Mouse (Mus musculus) neural tube, embryonic 13.5 days (tissue): ENCODE measurements around the gene Snhg11. TPM values are rescaled to one million over a fixed set of nuclear protein-coding genes. Genes with fewer than 3 reads are reported as not detected.

Experiments used
- ATAC-seq: fragments of 200-750 bp; cut with Nextera tagmentation; 2 replicates; pipeline ENCODE4 v1.8.0; 2017; ENCODE audit warnings: low read depth, mild to moderate bottlenecking, moderate TSS enrichment, moderate library complexity
- H3K27ac ChIP-seq: fragments of 300-500 bp; sonication (generic); replicated peaks from 2 replicates; pipeline ENCODE4 v1.5.1; 2015; ENCODE audit warnings: moderate library complexity, mild to moderate bottlenecking, inconsistent platforms
- H3K27me3 ChIP-seq: fragments of 300-500 bp; sonication (generic); 2 replicates; pipeline ENCODE4 v1.6.1; 2015; ENCODE audit warnings: mild to moderate bottlenecking, inconsistent platforms
- H3K36me3 ChIP-seq: fragments of 300-500 bp; sonication (generic); 2 replicates; pipeline ENCODE4 v1.6.1; 2015; ENCODE audit warnings: mild to moderate bottlenecking, inconsistent platforms
- H3K4me1 ChIP-seq: fragments of 300-500 bp; sonication (generic); replicated peaks from 2 replicates; pipeline ENCODE4 v1.6.1; 2015; ENCODE audit warnings: inconsistent platforms
- H3K4me2 ChIP-seq: fragments of 300-500 bp; sonication (generic); 2 replicates; pipeline ENCODE4 v1.6.1; 2015; ENCODE audit warnings: inconsistent platforms, mild to moderate bottlenecking, moderate library complexity
- H3K4me3 ChIP-seq: fragments of 300-500 bp; sonication (generic); 2 replicates; pipeline ENCODE4 v1.5.1; 2015; ENCODE audit warnings: mild to moderate bottlenecking, inconsistent platforms
- H3K9ac ChIP-seq: fragments of 300-500 bp; sonication (generic); 2 replicates; pipeline ENCODE4 v1.6.1; 2015; ENCODE audit warnings: moderate library complexity, mild to moderate bottlenecking, inconsistent platforms
- H3K9me3 ChIP-seq: fragments of 300-500 bp; sonication (generic); 2 replicates; pipeline ENCODE4 v1.6.1; 2016; ENCODE audit warnings: inconsistent platforms
- WGBS: fragments of 180-500 bp; shearing (Covaris S2); methylation state at CpG from one replicate; pipeline ENCODE4 v1.1.7; 2015; 5-methylcytosine and 5-hydroxymethylcytosine counted together
- polyA plus RNA-seq: library from polyadenylated mRNA; unstranded; fragments of >200 nt; fragmentation: Nextera tagmentation; extraction: Ambion mirVana; gene quantifications from 2 replicates; pipeline ENCODE4 v1.2.1, GENCODE M21; 2015

The Snhg11 gene
- 532 and 687 TPM in 2 replicates for polyA plus RNA-seq

DNA sequence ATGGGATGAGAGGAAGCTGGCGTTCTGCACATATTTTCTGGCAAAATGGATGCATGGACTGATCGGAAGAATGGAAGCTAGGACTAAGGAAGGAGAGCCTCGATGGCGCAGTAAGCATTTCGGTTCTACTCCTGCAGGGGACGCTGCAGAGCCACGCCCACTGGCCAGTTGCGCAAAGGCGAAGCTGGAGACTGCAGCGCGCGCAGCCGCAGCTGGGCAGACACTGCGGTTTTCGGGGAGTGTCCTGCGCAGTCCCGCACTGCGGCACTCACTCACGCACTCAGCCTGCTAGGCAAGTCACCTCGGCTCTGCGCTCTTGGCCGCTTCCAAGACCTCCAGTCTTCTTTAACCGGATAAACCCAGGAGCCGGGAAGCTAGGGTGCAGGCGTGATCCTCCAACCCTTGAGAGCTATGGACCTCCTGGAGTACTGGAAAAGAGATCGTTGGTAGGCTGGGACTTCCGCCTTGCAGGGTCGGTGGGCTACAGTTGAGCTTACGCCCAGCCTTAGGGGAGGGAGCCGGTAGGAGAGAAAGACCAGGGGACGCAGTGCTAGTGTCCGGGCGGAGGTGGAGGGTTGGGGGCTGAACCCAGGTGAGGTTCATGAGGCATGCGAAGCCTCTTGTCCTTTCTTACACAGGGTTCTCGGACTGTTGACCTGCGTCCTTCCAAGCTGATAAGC lies at the start of gene Snhg11:
Gene Snhg11 (plus strand): TSS at position 196 of the 680 bp plus-strand sequence.
- ATAC-seq = peak; percentile 87
- Histone ChIP-seq H3K27me3 (peaks cover 21% of the 10 kb centered on the region), H3K4me3 (peak within 1 kb of the TSS; percentile 51), H3K4me1 (peaks cover 28% of the 10 kb centered on the region), H3K4me2 (peak within 1 kb of the TSS; percentile 57), H3K9ac (peak within 1 kb of the TSS; percentile 86), H3K27ac (peak within 1 kb of the TSS; percentile 90), H3K36me3 (peaks cover 14% of the 10 kb centered on the region), H3K9me3 (no peaks in the 10 kb centered on the region)
- under 1% methylated on average over 36 of the region's 36 CpGs for WGBS

DNA sequence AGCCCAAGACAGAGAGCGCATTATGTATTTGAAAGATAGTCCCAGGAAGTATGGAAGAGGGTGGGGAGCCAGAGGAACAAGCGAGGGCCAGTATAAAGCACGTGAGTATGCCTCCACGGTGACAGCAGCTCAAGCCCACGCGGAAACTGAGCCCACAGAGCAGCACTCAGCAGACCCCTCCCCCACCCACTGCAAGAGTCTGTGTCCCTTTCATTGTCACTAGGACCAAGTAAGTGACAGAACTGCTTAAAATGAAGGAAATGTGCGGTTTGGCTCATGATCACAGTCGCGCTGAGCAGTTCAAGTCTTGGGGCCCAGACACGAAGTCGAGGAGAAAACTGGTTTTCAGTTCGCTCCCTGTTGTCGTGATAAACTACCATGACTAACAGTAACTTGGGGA lies 41.1 kb upstream of the Snhg11 start:
- H3K9ac ChIP-seq = no peak overlapping the region
- ATAC-seq = no peak
- H3K9me3 ChIP-seq = no peaks in the 10 kb centered on the region
- peaks cover 30% of the 10 kb centered on the region for H3K4me1 ChIP-seq
- no peak overlapping the region for H3K27ac ChIP-seq
- H3K27me3 ChIP-seq = no peaks in the 10 kb centered on the region
- H3K36me3 ChIP-seq = no peaks in the 10 kb centered on the region
- no peak overlapping the region for H3K4me2 ChIP-seq
- no peak overlapping the region for H3K4me3 ChIP-seq
- 89% methylated on average over 13 of the region's 13 CpGs for WGBS

DNA sequence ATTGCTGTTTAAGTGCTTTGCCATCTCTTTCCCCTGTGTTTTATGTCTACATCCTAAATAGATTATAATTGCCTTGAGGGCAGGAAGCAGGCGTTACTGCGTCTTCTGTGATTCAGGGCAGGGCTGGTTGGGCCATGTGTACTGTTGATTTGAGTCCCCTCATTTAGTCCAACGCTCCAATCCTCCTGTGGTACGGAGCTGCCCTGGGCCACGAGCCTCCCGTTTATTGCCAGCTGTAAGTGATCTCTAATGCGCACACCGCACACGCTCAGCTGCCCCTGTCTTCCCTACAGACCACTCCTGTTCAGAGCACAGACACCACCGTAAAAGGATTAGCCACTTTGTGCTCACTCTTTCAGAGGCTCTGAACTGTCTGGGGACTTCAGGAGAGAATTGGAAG lies 37.7 kb upstream of the Snhg11 start:
- H3K36me3 ChIP-seq = no peaks in the 10 kb centered on the region
- no peak overlapping the region for H3K4me2 ChIP-seq
- peak overlapping the region; percentile 76 for H3K27ac ChIP-seq
- peak; percentile 59 for ATAC-seq
- H3K4me3 ChIP-seq = no peak overlapping the region
- H3K4me1 ChIP-seq = peaks cover 32% of the 10 kb centered on the region
- WGBS = 31% methylated on average over 10 of the region's 10 CpGs
- no peak overlapping the region for H3K9ac ChIP-seq
- H3K27me3 ChIP-seq = no peaks in the 10 kb centered on the region
- H3K9me3 ChIP-seq = no peaks in the 10 kb centered on the region

DNA sequence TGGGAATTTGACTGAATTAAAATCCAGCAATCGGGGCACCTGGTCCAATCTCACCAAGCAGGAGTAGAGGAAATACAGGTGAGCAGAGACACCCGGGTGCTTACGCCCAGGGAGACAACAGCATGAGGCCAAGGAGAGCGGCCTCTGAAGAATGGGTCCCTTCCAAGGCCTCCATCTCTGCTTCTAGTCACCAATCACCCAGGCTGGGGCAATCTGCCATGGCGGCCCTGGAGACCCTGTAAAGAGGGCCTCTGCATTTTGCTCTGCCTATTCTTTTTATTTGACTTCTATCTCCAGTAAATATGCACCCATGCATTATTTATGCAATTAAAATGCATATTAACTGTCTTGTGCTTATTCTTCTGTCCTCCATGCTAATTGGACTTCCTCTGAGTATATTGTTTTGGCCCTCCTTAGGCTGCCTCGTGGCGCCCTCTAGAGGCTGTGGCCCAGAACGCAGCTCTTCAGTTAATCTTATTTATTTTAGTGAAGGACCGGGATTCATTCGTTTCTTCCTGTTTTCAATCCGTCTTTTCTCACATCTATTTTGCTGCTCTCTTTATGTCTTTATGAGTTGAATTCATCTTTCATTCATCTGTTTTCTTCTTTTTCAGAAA lies 35.4 kb upstream of the Snhg11 start:
- WGBS = 38% methylated on average over 11 of the region's 11 CpGs

DNA sequence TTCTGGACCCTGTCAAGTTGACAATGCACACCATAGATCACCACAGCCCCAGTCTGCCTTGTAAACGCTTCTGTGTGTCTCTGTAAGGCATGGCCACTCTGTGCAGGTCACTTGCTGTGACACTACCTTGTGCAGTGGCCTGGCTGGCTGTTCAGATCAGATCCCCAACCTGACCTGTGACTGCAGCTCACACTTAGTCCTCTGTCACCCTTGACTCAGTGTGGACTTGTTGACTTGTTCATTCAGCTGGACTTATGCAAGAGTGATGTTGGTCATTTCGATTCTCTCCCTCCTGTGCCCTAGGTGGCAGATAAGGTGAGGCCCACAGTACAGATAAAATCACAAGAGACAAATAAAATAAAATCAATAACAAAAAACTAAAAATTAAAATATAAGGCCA lies 34.1 kb upstream of the Snhg11 start:
- peaks cover 22% of the 10 kb centered on the region for H3K4me1 ChIP-seq
- no peak overlapping the region for H3K4me2 ChIP-seq
- no peak overlapping the region for H3K4me3 ChIP-seq
- no peaks in the 10 kb centered on the region for H3K36me3 ChIP-seq
- H3K27ac ChIP-seq = no peak overlapping the region
- no peak overlapping the region for H3K9ac ChIP-seq
- no peaks in the 10 kb centered on the region for H3K9me3 ChIP-seq
- ATAC-seq = no peak
- WGBS = 71% methylated on average over 2 of the region's 2 CpGs
- no peaks in the 10 kb centered on the region for H3K27me3 ChIP-seq

More for the DNA sequence above, 35.4 kb upstream of the Snhg11 start:
- H3K4me1 ChIP-seq = peaks cover 32% of the 10 kb centered on the region
- no peaks in the 10 kb centered on the region for H3K36me3 ChIP-seq
- 0 out of 2 replicates have a peak, but pooled peaks have one; percentile 33 for ATAC-seq
- H3K9ac ChIP-seq = no peak overlapping the region
- H3K9me3 ChIP-seq = no peaks in the 10 kb centered on the region
- no peak overlapping the region for H3K4me3 ChIP-seq
- H3K27ac ChIP-seq = peak overlapping the region; percentile 54
- no peaks in the 10 kb centered on the region for H3K27me3 ChIP-seq
- no peak overlapping the region for H3K4me2 ChIP-seq

DNA sequence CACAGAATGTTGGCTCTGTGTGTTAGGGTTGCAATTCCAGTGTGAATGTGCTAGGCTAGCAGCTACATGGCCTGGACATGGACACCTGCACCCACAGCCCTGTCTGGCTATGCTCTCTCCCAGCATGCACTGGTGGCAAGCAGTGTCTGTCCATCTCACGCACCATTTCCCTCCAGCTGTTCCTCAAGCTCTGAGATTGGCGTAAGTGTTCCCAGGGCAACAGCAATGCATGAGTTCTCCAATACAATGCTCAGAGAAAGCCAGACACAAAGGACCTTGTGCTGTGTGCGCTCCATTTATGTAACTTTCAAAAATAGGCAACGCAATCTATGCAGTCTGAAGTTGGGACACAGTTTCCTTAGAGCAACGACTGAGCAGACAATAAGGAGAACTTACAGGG lies 31.9 kb upstream of the Snhg11 start:
- Histone ChIP-seq H3K9me3 (no peaks in the 10 kb centered on the region), H3K4me2 (no peak overlapping the region), H3K9ac (no peak overlapping the region), H3K27me3 (no peaks in the 10 kb centered on the region), H3K36me3 (no peaks in the 10 kb centered on the region), H3K4me1 (peaks cover 4% of the 10 kb centered on the region; the same call in 1 of the 2 replicates), H3K27ac (peak overlapping the region; percentile 71), H3K4me3 (no peak overlapping the region)
- WGBS = 30% methylated on average over 5 of the region's 5 CpGs
- ATAC-seq = peak; percentile 29; the same call in 1 of the 2 replicates

DNA sequence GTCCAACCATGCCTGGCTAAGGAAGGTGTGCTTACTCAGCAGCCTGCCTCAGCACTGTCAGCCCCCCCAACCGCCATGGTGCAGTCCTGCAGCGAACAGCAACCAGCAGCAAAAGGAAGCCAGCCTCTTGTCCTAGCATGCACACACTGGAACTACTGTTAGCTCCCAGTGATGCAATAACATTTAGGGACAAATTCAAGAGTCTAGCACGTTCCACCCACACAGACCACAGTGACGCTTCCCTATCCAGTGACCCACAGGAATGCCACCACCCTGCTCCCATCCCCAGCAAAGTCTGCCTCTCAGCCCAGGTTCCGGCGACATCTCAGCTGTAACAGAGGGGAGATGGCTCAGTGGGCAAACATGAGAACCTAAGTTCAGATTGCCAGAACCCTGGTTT lies 29.0 kb upstream of the Snhg11 start:
- Histone ChIP-seq H3K4me3 (no peak overlapping the region), H3K9ac (no peak overlapping the region), H3K36me3 (0 out of 2 replicates have a peak, but pooled peaks cover 2% of the 10 kb centered on the region), H3K9me3 (no peaks in the 10 kb centered on the region), H3K4me1 (no peaks in the 10 kb centered on the region; the same call in 1 of the 2 replicates), H3K27me3 (no peaks in the 10 kb centered on the region), H3K4me2 (no peak overlapping the region), H3K27ac (no peak overlapping the region)
- no peak for ATAC-seq
- 75% methylated on average over 6 of the region's 6 CpGs for WGBS

DNA sequence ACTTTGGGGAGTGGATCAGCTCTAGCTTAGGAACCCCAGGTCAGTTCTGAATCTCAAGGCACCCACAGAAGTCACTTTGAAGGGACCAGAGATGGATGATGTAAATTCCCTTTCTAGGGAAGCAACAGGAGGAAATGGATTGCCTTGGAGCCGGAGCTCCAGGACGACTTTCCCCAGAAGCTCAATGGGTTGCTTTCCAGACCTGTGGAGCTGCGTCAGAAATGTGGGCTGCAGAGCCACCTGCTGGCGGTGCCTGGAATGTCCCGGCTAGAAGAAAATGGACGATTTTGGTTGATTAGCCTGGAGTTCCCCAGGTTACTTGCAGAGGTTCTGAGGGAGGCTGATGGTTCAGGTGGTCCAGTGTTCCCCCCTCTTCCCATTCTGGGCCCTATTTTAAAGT lies 27.6 kb upstream of the Snhg11 start:
- Histone ChIP-seq H3K36me3 (peaks cover 16% of the 10 kb centered on the region), H3K27me3 (no peaks in the 10 kb centered on the region), H3K27ac (no peak overlapping the region), H3K4me3 (no peak overlapping the region), H3K4me1 (no peaks in the 10 kb centered on the region; the same call in 1 of the 2 replicates), H3K9ac (no peak overlapping the region), H3K9me3 (no peaks in the 10 kb centered on the region), H3K4me2 (no peak overlapping the region)
- 0 out of 2 replicates have a peak, but pooled peaks have one; percentile 21 for ATAC-seq
- WGBS = 2% methylated on average over 6 of the region's 6 CpGs

DNA sequence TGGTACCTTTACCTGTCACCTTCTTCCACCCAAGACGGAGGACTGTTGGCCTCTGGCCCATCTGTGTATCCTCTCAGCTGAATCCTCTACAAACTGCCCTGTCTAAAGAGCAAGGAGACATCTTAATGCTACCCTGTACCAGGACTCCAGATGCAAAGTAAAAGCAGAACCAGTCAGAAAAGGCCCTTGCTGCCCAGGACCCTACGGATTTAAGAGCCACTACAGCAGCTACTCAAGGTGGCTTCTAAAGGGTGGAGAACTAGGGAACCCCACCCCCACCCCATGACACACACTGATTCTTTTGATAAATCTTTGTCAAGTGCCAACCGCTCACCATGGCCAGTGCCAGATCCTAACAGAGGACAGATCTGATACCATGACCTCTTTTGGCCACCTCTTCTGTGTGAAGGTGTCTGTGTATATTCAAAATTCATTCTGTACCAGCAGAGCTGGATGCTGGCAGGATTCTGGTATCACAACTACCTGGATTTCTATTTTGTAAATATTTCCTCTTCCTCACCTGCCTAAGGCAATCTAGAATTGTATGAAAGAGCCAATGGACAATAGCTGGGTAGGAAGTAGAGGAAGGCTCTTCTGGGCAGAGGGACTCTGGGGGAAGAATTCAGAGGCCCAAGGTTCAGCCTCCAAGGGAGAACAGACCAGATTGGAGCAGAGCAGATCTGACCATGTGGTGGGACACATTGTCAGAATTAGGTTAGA lies 22.5 kb upstream of the Snhg11 start:
- no peaks in the 10 kb centered on the region for H3K9me3 ChIP-seq
- no peak overlapping the region for H3K4me3 ChIP-seq
- H3K27ac ChIP-seq = no peak overlapping the region
- H3K9ac ChIP-seq = no peak overlapping the region
- H3K36me3 ChIP-seq = peaks cover 66% of the 10 kb centered on the region
- no peak for ATAC-seq
- H3K4me1 ChIP-seq = 0 out of 2 replicates have a peak, but pooled peaks cover 2% of the 10 kb centered on the region
- no peaks in the 10 kb centered on the region for H3K27me3 ChIP-seq
- H3K4me2 ChIP-seq = no peak overlapping the region
- 85% methylated on average over 3 of the region's 3 CpGs for WGBS

DNA sequence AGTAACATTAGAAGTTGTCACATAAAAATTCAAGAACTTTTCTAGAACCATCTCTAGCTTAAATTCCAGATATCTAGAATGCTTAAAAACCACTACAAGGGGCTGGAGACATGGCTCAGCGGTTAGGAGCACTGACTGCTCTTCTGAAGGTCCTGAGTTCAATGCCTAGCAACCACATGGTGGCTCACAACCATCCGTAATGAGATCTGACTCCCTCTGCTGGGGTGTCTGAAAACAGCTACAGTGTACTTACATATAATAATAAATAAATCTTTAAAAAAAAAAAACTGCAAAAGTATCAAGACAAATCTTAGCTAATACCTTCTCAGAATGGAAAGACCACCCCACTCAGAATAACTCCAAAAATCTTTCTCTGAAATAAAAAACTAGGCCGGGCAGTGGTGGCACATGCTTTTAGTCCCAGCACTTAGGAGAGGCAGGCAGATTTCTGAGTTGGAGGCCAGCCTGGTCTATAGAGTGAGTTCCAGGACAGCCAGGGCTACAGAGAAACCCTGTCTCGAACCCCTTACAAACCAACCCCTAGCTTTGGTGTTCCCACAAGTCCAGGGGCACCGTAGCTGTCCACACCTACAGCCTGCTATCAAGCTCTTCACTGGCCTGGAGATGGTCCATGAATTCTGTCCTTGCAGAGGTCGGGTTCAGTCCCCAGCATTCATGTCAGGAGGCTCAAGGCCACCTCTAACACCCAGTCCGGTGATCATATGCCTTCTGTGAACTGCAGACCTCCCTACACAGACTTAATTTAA lies 20.9 kb upstream of the Snhg11 start:
- no peaks in the 10 kb centered on the region for H3K9me3 ChIP-seq
- no peak overlapping the region for H3K27ac ChIP-seq
- no peak overlapping the region for H3K9ac ChIP-seq
- H3K36me3 ChIP-seq = peaks cover 82% of the 10 kb centered on the region
- H3K4me3 ChIP-seq = no peak overlapping the region
- H3K4me2 ChIP-seq = no peak overlapping the region
- peaks cover 17% of the 10 kb centered on the region for H3K4me1 ChIP-seq
- ATAC-seq = no peak
- WGBS = 82% methylated on average over 7 of the region's 7 CpGs
- H3K27me3 ChIP-seq = no peaks in the 10 kb centered on the region

DNA sequence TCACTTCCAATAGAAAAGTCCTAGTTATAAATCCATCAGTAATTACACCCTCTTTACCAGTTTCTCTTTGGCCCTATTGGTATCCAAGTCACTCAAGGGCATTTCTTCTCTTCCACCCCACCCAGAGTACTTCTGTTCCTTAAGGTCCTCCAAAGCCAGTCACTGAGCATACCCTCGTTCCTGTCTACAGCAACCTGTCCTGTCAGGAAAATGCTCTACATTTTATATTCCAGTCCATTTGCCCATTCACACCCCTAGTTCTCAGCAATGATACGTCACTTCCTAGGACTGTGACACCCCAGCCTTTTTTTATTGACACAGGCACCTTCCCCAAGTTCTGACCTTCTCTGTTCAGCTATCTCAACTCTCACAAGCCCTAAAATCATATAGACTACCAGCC lies 20.2 kb upstream of the Snhg11 start:
- Histone ChIP-seq H3K27me3 (no peaks in the 10 kb centered on the region), H3K9me3 (no peaks in the 10 kb centered on the region), H3K27ac (no peak overlapping the region), H3K4me2 (no peak overlapping the region), H3K9ac (no peak overlapping the region), H3K36me3 (peaks cover 89% of the 10 kb centered on the region), H3K4me3 (no peak overlapping the region), H3K4me1 (peaks cover 24% of the 10 kb centered on the region)
- no peak for ATAC-seq
- 90% methylated on average over 2 of the region's 2 CpGs for WGBS
